Mouse (Mus musculus) midbrain, postnatal 0 days (tissue): ENCODE results near the gene Tnfsf14. TPM values are rescaled to one million over a fixed set of nuclear protein-coding genes. Genes with fewer than 3 reads are reported as not detected.

Experiments used
- ATAC-seq: fragments of 200-750 bp; cut with Nextera tagmentation; 2 replicates; pipeline ENCODE4 v1.8.0; 2017; ENCODE audit warnings: moderate number of reproducible peaks, mild to moderate bottlenecking, moderate TSS enrichment, moderate library complexity; ENCODE audit not compliant: low FRiP score
- DNase-seq: peaks from one replicate; pipeline ENCODE4 v3.0.0-alpha.2; 2015; ENCODE audit warnings: low spot score
- H3K27ac ChIP-seq: fragments of 300-500 bp; sonication (generic); 2 replicates; pipeline ENCODE4 v1.5.1; 2014; ENCODE audit warnings: low read depth, mild to moderate bottlenecking, low read length, mixed read lengths
- H3K27me3 ChIP-seq: fragments of 300-500 bp; sonication (generic); 2 replicates; pipeline ENCODE4 v1.6.1; 2014; ENCODE audit warnings: low read length, control low read depth, mixed read lengths; ENCODE audit not compliant: insufficient read depth
- H3K36me3 ChIP-seq: fragments of 300-500 bp; sonication (generic); 2 replicates; pipeline ENCODE4 v1.6.1; 2014; ENCODE audit warnings: low read length, control low read depth, mixed read lengths; ENCODE audit not compliant: insufficient read depth
- H3K4me1 ChIP-seq: fragments of 300-500 bp; sonication (generic); 2 replicates; pipeline ENCODE4 v1.6.1; 2014; ENCODE audit warnings: mild to moderate bottlenecking, control low read depth, antibody characterized with exemption, low read length, mixed read lengths; ENCODE audit not compliant: insufficient read depth
- H3K4me2 ChIP-seq: fragments of 300-500 bp; sonication (generic); 2 replicates; pipeline ENCODE4 v1.6.1; 2014; ENCODE audit warnings: low read depth, mild to moderate bottlenecking, low read length, mixed read lengths; ENCODE audit not compliant: poor library complexity, severe bottlenecking
- H3K4me3 ChIP-seq: fragments of 300-500 bp; sonication (generic); 2 replicates; pipeline ENCODE4 v1.5.1; 2014; ENCODE audit warnings: low read depth, mild to moderate bottlenecking, low read length, moderate library complexity
- H3K9ac ChIP-seq: fragments of 300-500 bp; sonication (generic); replicated peaks from 2 replicates; pipeline ENCODE4 v1.6.1; 2014; ENCODE audit warnings: mild to moderate bottlenecking, low read length, moderate library complexity, mixed read lengths; ENCODE audit not compliant: poor library complexity, severe bottlenecking
- H3K9me3 ChIP-seq: fragments of 300-500 bp; sonication (generic); 2 replicates; pipeline ENCODE4 v1.6.1; 2016; ENCODE audit warnings: low read length, control low read depth
- CTCF ChIP-seq: IDR thresholded peaks from 2 replicates; pipeline ENCODE4 v1.5.1; 2016; ENCODE audit warnings: antibody characterized with exemption, mild to moderate bottlenecking
- WGBS: fragments of 180-500 bp; shearing (Covaris S2); extraction: QIAGEN DNeasy Blood & Tissue Kit; methylation state at CpG from one replicate; pipeline ENCODE4 v1.1.7; 2014; 5-methylcytosine and 5-hydroxymethylcytosine counted together
- polyA plus RNA-seq: library from polyadenylated mRNA; unstranded; fragments of >200 nt; fragmentation: Nextera tagmentation; extraction: Ambion mirVana; gene quantifications from 2 replicates; pipeline ENCODE4 v1.2.1, GENCODE M21; 2015
- total RNA-seq: library from RNA; depleted of rRNA; stranded (reverse); fragments of >200 nt; gene quantifications from 2 replicates; pipeline ENCODE4 v1.2.3, GENCODE M21; 2014

Gene Tnfsf14
- total and polyA plus RNA-seq, 2 experiments from 2014 or later, result not detected

DNA sequence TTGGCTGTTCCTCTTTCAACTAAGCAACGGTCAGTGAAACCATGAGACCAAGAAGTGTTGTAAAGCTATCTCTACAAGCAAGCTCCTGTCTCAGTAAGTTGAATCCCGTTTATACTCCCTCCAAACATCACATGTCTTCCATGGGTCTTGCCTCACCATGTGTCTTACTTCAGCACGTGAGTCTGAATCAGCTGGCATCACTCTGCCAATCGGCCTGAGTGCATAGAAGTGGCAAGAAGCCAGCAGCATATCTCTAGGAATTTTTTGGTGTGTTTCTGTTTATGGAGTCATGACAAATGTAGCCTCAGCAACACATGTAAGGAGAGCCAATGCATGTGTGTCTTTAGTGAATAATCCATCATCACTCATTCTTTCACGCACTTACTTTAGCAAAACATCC, 21.6 kb downstream of the Tnfsf14 start:
- DNase-seq (no peak), ATAC-seq (no peak)
- no peak overlapping the region for H3K27ac ChIP-seq
- H3K9me3 ChIP-seq, result no peaks in the 10 kb centered on the region
- 81% methylated on average over 5 of the region's 5 CpGs for WGBS
- no peak overlapping the region for H3K4me2 ChIP-seq
- H3K4me3 ChIP-seq, result no peak overlapping the region
- no peak for TF ChIP-seq CTCF
- H3K27me3 ChIP-seq, result no peaks in the 10 kb centered on the region
- no peak overlapping the region for H3K9ac ChIP-seq
- no peaks in the 10 kb centered on the region for H3K36me3 ChIP-seq
- H3K4me1 ChIP-seq, result no peaks in the 10 kb centered on the region

DNA sequence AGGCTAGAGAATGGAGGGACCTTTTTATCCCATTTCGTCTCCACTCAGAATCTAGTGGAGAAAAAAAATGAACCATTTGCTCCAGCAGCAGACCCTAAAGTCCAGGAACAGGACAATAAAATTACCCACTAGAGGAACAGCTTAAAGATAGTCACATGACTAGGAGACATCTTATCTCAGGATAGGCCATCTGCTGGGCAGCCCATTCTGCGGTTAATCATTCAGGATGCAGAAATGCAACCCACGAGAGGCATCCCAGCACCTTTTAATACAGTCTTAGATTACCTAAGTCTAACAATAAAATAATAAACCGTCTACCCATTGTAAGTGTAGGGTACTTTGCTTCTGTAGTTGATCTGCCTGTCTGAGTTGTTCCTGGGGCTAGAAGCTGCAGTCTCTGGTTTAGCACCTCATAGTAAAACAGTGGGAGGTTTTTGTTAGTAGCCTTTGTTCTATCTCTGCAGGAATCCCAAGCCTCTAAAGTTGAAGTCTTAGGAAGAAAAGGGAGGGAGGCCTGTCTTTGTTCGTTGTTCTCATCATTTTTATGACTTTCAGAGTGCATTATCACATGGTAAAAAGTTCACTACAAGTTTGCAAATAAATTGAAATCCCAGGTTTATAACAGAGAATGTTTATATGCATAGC, 23.2 kb downstream of the Tnfsf14 start:
- no peak for TF ChIP-seq CTCF
- H3K9ac ChIP-seq, result no peak overlapping the region
- H3K4me2 ChIP-seq, result no peak overlapping the region
- H3K27me3 ChIP-seq, result no peaks in the 10 kb centered on the region
- H3K4me1 ChIP-seq, result no peaks in the 10 kb centered on the region
- 62% methylated on average over 5 of the region's 5 CpGs for WGBS
- no peak overlapping the region for H3K4me3 ChIP-seq
- no peak overlapping the region for H3K27ac ChIP-seq
- no peaks in the 10 kb centered on the region for H3K36me3 ChIP-seq
- no peak for ATAC-seq
- DNase-seq, result no peak
- H3K9me3 ChIP-seq, result no peaks in the 10 kb centered on the region

DNA sequence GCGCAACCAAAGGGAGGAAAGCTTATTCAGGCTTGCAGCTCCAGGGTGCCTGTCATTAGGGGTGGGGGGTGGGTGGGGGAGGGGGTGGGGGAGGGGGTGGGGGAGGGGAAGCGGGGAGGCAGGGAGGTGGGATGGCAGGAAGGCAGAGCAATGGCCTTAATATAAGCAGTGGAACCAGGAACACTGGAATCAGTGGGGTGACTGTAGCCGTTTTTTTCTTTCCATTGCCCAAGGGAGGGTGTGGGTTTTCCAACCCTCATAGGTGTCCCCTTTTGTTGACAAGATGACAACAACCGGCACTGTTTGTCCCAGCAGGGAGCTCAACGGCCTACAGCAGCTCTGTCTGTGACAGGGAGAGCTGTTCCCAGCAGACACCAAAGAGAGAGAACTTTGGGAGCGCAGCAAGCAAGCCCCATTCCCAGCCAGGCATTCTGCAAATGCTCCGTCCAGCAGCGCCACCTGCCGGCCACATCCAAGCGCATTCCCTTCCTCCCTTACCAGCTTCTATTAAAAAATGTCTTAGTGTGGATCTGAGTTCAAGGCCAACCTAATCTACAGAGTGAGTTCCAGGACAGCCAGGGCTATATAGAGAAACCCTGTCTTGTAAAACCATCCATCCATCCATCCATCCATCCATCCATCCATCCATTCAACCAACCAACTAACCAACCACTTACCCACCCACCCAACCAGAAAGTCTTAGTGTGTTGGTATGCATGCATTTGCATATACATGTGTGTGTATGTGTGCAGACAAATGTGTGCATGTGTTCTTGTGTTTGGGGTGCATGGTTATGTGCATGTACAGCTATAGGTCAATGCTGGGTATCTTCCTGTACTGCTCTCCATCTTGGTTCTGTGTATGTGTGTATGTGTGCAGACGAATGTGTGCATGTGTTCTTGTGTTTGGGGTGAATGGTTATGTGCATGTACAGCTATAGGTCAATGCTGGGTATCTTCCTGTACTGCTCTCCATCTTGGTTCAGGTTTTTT, 26.9 kb downstream of the Tnfsf14 start:
- Histone ChIP-seq H3K4me2 (no peak overlapping the region), H3K27me3 (no peaks in the 10 kb centered on the region), H3K4me3 (no peak overlapping the region), H3K9me3 (no peaks in the 10 kb centered on the region), H3K4me1 (no peaks in the 10 kb centered on the region), H3K27ac (no peak overlapping the region), H3K9ac (no peak overlapping the region), H3K36me3 (no peaks in the 10 kb centered on the region)
- peak; percentile 79 for DNase-seq
- peak; percentile 86 for TF ChIP-seq CTCF
- 13% methylated on average over 11 of the region's 11 CpGs for WGBS
- ATAC-seq, result peak; percentile 56; the same call in 1 of the 2 replicates

DNA sequence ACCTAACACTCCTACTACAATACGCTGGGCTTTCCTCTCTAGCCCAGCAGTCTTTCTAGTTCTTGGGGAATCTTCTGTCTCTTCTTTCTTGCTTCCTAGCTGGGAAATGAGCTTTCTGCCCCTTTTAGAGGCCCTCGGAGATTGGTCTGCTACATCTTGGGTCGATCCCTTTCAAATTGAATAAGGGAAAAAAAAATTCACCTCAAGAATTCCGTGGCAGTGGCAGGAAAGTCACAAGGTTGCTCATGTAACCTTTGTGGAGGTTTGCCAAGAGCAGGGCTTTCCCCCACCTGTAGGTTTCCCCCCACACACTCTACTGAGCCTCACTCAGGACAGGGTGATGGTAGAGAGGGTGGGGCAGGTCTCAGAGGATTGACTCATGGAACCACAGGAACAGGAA, 40.2 kb downstream of the Tnfsf14 start:
- TF ChIP-seq CTCF, result no peak
- WGBS, result 84% methylated on average over 4 of the region's 4 CpGs
- no peak overlapping the region for H3K27ac ChIP-seq
- H3K9me3 ChIP-seq, result no peaks in the 10 kb centered on the region
- H3K9ac ChIP-seq, result no peak overlapping the region
- H3K27me3 ChIP-seq, result 0 out of 2 replicates have a peak, but pooled peaks cover 4% of the 10 kb centered on the region
- no peaks in the 10 kb centered on the region for H3K36me3 ChIP-seq
- H3K4me2 ChIP-seq, result no peak overlapping the region
- ATAC-seq, result no peak
- no peaks in the 10 kb centered on the region for H3K4me1 ChIP-seq
- no peak overlapping the region for H3K4me3 ChIP-seq
- DNase-seq, result no peak

DNA sequence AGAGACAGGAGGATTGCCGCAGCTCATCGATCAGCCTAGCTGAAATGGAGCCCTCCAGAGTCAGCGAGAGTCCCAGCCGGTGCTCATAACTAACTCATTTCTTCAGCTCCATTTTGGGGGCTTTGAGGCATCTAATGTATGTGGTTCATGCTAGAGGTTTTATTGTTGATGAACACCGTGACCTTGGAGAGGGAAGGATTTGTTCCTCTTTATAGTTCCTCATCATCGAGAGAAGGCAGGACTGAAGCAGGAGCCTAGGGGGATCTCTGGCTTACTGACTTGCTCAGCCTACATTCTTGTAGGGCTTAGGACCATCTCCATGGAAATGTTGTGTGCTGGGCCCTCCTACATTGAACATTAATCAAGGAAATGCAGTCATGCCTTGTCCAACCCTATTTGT, 41.0 kb downstream of the Tnfsf14 start:
- no peak overlapping the region for H3K9ac ChIP-seq
- TF ChIP-seq CTCF, result no peak
- H3K4me2 ChIP-seq, result no peak overlapping the region
- no peaks in the 10 kb centered on the region for H3K36me3 ChIP-seq
- no peaks in the 10 kb centered on the region for H3K4me1 ChIP-seq
- no peak overlapping the region for H3K27ac ChIP-seq
- no peak overlapping the region for H3K4me3 ChIP-seq
- 39% methylated on average over 6 of the region's 6 CpGs for WGBS
- DNase-seq (no peak), ATAC-seq (no peak)
- H3K27me3 ChIP-seq, result 0 out of 2 replicates have a peak, but pooled peaks cover 4% of the 10 kb centered on the region
- no peaks in the 10 kb centered on the region for H3K9me3 ChIP-seq
